Mouse (Mus musculus) cerebellum, adult 2 months (tissue): ENCODE data around the gene Wwox.

Source experiments
- CTCF ChIP-seq: fragments of 200-500 bp; IDR thresholded peaks from 2 replicates; pipeline ENCODE4 v1.5.1; 2011; ENCODE audit warnings: low read depth, mild to moderate bottlenecking, control low read depth, low read length, moderate library complexity, borderline replicate concordance; ENCODE audit not compliant: insufficient read depth
- POLR2A ChIP-seq: fragments of 200-500 bp; IDR thresholded peaks from 2 replicates; pipeline ENCODE4 v1.6.1; 2011; ENCODE audit warnings: low read length, control low read depth, borderline replicate concordance; ENCODE audit not compliant: insufficient read depth

DNA sequence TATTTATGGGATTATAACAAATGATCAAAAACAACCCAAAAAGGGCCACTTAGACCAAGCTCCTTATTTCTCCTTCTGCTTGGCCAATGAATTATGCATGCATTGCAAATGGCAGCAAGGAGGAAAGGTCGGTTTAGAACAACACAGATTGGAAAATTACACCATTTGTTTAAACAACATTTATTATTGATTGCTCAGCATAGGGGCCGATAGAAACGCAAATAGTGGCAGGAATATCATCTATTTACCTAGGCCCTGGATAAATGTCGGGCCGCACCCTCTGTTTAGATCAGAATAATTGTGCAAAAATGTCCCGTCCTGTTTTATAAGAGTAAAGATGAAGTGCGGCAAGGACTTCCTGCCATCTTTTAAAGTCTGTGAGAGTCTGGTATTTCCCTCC, 123.9 kb downstream of the Wwox start:
- TF ChIP-seq CTCF (no peak), POLR2A (no peak)
